Mouse (Mus musculus) heart, postnatal 0 days (tissue): ENCODE results near the gene Zfp775. TPM values are rescaled to one million over a fixed set of nuclear protein-coding genes. Genes with fewer than 3 reads are reported as not detected.
A peak's percentile ranks its signal among the peaks of the same experiment; 100 is the strongest.

Experiments
- ATAC-seq: fragments of 200-750 bp; cut with Nextera tagmentation; 2 replicates; pipeline ENCODE4 v1.8.0; 2017; ENCODE audit warnings: low read depth, moderate number of reproducible peaks, moderate library complexity; ENCODE audit not compliant: insufficient read depth
- DNase-seq: peaks from one replicate; pipeline ENCODE4 v3.0.0-alpha.2; 2016; ENCODE audit warnings: low spot score
- H3K27ac ChIP-seq: fragments of 300-500 bp; sonication (generic); 2 replicates; pipeline ENCODE4 v1.5.1; 2014; ENCODE audit warnings: low read depth, mild to moderate bottlenecking
- H3K27me3 ChIP-seq: fragments of 300-500 bp; sonication (generic); 2 replicates; pipeline ENCODE4 v1.6.1; 2014; ENCODE audit warnings: low read length, mixed read lengths; ENCODE audit not compliant: control insufficient read depth, insufficient read depth
- H3K36me3 ChIP-seq: fragments of 300-500 bp; sonication (generic); replicated peaks from 2 replicates; pipeline ENCODE4 v1.6.1; 2014; ENCODE audit warnings: low read length, mixed read lengths; ENCODE audit not compliant: control insufficient read depth, insufficient read depth
- H3K4me1 ChIP-seq: fragments of 300-500 bp; sonication (generic); 2 replicates; pipeline ENCODE4 v1.6.1; 2014; ENCODE audit warnings: antibody characterized with exemption; ENCODE audit not compliant: control insufficient read depth, insufficient read depth
- H3K4me2 ChIP-seq: fragments of 300-500 bp; sonication (generic); 2 replicates; pipeline ENCODE4 v1.6.1; 2014; ENCODE audit warnings: low read depth, mild to moderate bottlenecking, low read length, moderate library complexity
- H3K4me3 ChIP-seq: fragments of 300-500 bp; sonication (generic); 2 replicates; pipeline ENCODE4 v1.5.1; 2014; ENCODE audit warnings: low read depth, low read length
- H3K9ac ChIP-seq: fragments of 300-500 bp; sonication (generic); replicated peaks from 2 replicates; pipeline ENCODE4 v1.6.1; 2014; ENCODE audit warnings: low read depth, low read length, mixed read lengths
- H3K9me3 ChIP-seq: fragments of 300-500 bp; sonication (generic); replicated peaks from 2 replicates; pipeline ENCODE4 v1.6.1; 2016; ENCODE audit warnings: low read length; ENCODE audit not compliant: control insufficient read depth
- CTCF ChIP-seq: IDR thresholded peaks from 2 replicates; pipeline ENCODE4 v1.5.1; 2016; ENCODE audit warnings: antibody characterized with exemption, control low read depth, low read depth
- EP300 ChIP-seq: IDR thresholded peaks from 2 replicates; pipeline ENCODE4 v1.6.1; 2016; ENCODE audit warnings: antibody characterized with exemption, low read depth
- WGBS: fragments of 180-500 bp; shearing (Covaris S2); extraction: QIAGEN DNeasy Blood & Tissue Kit; methylation state at CpG from one replicate; pipeline ENCODE4 v1.1.7; 2014; 5-methylcytosine and 5-hydroxymethylcytosine counted together
- polyA plus RNA-seq: library from polyadenylated mRNA; unstranded; fragments of >200 nt; fragmentation: Nextera tagmentation; extraction: Ambion mirVana; gene quantifications from 2 replicates; pipeline ENCODE4 v1.2.1, GENCODE M21; 2015
- total RNA-seq: library from RNA; depleted of rRNA; stranded (reverse); fragments of >200 nt; gene quantifications from 2 replicates; pipeline ENCODE4 v1.2.3, GENCODE M21; 2014; ENCODE audit warnings: low replicate concordance

Zfp775 gene
- total and polyA plus RNA-seq, 2 experiments from 2014 or later: 4.0 to 5.7 TPM

DNA sequence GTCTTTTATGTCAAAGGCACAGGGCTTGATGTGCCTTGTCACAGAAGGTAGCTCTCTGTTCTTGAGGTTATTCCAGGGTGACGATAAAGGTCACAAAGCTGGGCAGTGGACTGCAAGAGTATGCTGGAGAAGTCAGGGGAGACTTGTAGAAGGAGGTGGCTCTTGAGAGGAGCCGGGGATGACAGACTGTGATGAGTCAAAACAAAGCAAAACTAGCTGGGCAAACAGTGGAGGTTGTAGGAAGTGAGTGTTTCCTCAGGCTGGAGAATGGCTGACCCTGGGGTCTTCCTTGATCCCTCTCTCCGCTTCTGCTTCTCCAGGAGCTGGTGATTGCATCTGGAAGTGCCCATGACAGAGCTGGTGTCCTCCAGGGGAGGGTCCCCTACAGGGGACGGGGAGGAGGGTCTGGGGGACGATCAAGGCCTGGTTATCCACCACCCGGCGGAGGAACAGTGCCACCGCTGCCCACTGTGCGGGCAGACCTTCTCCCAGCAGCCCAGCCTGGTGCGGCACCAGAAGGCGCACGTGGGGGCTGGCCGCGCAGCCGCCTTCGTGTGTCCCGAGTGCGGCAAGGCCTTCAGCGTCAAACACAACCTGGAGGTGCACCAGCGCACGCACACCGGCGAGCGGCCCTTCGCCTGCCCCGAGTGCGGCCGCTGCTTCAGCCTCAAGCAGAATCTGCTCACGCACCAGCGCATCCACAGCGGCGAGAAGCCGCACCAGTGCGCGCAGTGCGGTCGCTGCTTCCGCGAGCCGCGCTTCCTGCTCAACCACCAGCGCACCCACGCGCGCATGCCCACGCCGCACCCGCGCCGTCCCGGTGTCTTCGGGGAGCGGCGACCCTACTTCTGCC is 27.2 kb downstream of the Zfp775 start:
- TF ChIP-seq CTCF (no peak), EP300 (no peak)
- no peak for DNase-seq
- Histone ChIP-seq H3K4me2 (peak overlapping the region; percentile 76), H3K36me3 (no peaks in the 10 kb centered on the region), H3K9ac (0 out of 2 replicates have a peak overlapping the region, but pooled peaks have one; percentile 19), H3K27ac (no peak overlapping the region), H3K4me1 (peaks cover 20% of the 10 kb centered on the region), H3K4me3 (peak overlapping the region; percentile 47), H3K9me3 (no peaks in the 10 kb centered on the region), H3K27me3 (peaks cover 15% of the 10 kb centered on the region)
- WGBS: 16% methylated on average over 52 of the region's 54 CpGs
- ATAC-seq: peak; percentile 15; the same call in 1 of the 2 replicates

DNA sequence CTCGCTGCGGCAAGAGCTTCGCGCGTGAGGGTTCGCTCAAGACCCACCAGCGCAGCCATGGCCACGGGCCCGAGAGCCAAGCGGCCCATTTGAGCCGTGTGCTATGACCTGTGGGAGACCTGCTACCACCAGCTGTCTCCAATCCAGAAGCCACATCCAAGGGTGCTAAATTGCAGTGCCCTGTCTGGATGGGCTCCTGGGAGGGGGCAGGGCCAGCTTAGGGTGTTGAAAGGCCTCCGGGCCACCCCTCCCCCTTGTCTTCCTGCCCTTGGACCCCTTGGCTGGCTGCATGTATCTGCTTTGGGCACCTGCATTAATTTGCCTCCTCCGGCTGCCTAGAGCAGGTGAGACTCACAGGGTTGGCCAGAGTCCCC is 27.8 kb downstream of the Zfp775 start:
- DNase-seq (no peak), ATAC-seq (peak; percentile 16; the same call in 1 of the 2 replicates)
- Histone ChIP-seq H3K4me1 (peaks cover 20% of the 10 kb centered on the region), H3K27ac (no peak overlapping the region), H3K4me2 (peak overlapping the region; percentile 76), H3K4me3 (peak overlapping the region; percentile 47), H3K9ac (0 out of 2 replicates have a peak overlapping the region, but pooled peaks have one; percentile 19), H3K36me3 (no peaks in the 10 kb centered on the region), H3K27me3 (peaks cover 15% of the 10 kb centered on the region), H3K9me3 (no peaks in the 10 kb centered on the region)
- 23% methylated on average over 13 of the region's 13 CpGs for WGBS
- TF ChIP-seq EP300: no peak
- no peak for TF ChIP-seq CTCF

DNA sequence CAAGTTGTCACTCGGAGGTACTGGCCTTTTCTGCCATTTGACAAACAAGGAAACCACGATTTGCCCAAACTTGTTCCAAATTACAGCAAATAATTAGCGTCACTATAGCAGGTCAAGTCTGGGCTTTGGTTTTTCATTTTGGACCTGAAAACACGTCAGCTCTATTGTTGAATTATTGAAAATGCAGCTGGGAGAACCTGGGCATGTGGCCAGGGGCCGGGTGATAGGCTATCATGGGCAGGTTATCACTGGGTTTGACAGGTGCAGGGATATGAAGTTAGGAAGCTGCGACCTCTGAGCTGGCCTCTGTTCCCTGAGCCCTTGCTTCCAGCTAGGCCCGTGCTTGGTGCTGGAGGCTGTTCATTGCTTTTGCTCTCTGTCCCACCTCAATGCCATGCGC is 29.0 kb downstream of the Zfp775 start:
- Histone ChIP-seq H3K9me3 (no peaks in the 10 kb centered on the region), H3K4me2 (no peak overlapping the region), H3K36me3 (no peaks in the 10 kb centered on the region), H3K4me1 (peaks cover 20% of the 10 kb centered on the region), H3K9ac (no peak overlapping the region), H3K27me3 (peaks cover 15% of the 10 kb centered on the region; the same call in 1 of the 2 replicates), H3K27ac (no peak overlapping the region), H3K4me3 (no peak overlapping the region)
- no peak for ATAC-seq
- TF ChIP-seq CTCF (no peak), EP300 (no peak)
- 82% methylated on average over 8 of the region's 8 CpGs for WGBS
- DNase-seq: no peak

DNA sequence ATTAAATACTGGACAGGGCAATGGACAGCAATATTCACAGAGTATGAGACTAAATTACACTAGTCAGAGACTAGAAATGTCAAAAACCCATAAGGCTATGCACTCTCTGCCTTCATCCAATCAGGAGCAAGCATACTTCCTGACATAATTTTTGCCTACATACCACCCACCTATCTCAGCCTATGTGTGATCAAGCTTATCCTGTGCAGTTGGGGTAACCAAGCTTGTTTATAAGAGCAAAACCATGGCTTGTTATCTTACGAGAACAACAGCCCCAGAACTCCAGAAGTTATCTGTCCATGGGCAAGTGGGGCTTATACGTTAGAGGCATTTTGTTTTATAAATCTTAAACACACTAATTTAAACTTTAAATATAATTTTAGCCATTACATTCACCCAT is 33.2 kb downstream of the Zfp775 start:
- Histone ChIP-seq H3K9ac (no peak overlapping the region), H3K4me1 (peaks cover 9% of the 10 kb centered on the region; the same call in 1 of the 2 replicates), H3K4me3 (no peak overlapping the region), H3K4me2 (no peak overlapping the region), H3K27ac (no peak overlapping the region), H3K9me3 (no peaks in the 10 kb centered on the region), H3K36me3 (no peaks in the 10 kb centered on the region), H3K27me3 (no peaks in the 10 kb centered on the region)
- DNase-seq (no peak), ATAC-seq (no peak)
- WGBS: 90% methylated on average over 2 of the region's 2 CpGs
- TF ChIP-seq EP300 (no peak), CTCF (no peak)

DNA sequence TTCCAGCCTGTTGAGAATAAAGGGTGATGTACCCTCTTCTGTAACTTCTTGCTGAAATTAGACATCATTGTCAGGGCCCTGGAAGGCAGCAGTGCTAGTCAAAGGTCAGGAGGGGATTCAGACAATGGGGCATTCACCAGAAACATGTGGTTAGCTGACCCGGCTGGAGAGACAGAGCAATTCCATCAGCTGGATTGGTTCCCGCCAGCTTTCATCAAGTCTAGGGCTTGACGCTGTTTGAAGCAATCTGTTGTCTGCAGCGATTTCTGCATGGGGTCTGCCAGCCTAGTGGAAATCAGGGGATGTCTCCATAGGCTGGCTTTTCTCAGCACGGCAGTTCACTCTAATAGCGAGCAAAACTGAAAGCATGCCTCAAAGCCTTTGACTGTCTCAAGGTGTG is 34.7 kb downstream of the Zfp775 start:
- Histone ChIP-seq H3K4me3 (no peak overlapping the region), H3K27ac (no peak overlapping the region), H3K9me3 (no peaks in the 10 kb centered on the region), H3K4me1 (peaks cover 9% of the 10 kb centered on the region; the same call in 1 of the 2 replicates), H3K36me3 (no peaks in the 10 kb centered on the region), H3K27me3 (no peaks in the 10 kb centered on the region), H3K4me2 (no peak overlapping the region), H3K9ac (no peak overlapping the region)
- WGBS: 31% methylated on average over 6 of the region's 6 CpGs
- DNase-seq (no peak), ATAC-seq (no peak)
- no peak for TF ChIP-seq CTCF
- no peak for TF ChIP-seq EP300
